Mouse (Mus musculus) c-Kit-positive CD71-positive TER-119-positive erythroid progenitor cells, embryonic 14.5 days (primary cell): ENCODE results near the gene Lyrm4.

Source experiments
- DNase-seq: peaks from one replicate; pipeline ENCODE4 v3.0.0-alpha.2; 2013; ENCODE audit warnings: low spot score

Gene Lyrm4

DNA sequence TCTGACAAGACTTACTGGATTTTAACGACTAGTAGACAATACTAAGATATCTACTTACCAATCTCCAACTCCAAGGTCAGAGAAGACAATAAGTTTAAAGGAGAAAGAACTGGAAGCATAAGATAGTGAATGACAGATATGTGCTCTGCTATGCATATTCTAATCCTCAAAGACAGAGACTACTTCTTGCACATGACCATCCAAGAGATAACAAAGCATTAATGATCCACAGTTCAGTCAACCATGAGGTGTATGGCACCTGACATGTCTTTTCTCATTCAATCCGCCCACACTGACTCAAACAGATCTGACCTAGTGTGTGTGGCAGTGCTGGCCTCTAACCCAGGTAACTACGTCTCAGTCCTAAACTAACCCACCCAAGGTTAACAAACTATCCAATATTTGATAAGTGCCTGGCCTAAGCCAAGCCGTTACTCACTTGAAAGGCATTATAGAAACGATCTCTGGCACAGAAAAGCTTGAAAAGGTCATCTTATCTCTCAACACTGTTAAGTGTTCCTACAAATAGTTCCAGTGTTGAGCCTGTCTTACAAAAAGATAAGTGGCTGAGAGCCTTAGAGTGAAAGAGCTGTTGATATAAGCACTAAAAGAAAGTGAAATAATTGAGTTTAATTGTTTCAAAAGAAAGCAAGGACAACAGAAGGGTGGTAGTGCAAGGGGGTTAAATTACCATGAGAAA is 20.5 kb downstream of the Lyrm4 start:
- peak; percentile 44 for DNase-seq

DNA sequence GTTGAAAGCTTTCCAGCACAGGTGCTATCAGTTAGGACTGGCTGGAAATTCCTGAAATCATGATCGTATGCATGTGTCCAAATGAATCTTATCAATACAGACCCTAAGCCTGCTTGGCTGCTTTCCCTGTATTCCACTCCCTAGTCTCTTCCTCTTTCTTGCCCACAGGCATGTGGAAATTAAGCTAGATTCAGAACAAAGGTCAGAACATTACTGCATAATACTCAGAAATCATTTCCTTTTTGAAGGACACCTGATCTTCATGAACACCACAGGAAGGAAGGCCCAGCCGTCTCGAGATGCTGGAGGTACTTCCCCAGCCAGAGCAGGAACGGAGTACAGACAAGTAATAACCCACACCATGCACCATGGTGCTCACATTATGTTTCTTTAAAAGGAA is 29.2 kb downstream of the Lyrm4 start:
- DNase-seq: no peak

DNA sequence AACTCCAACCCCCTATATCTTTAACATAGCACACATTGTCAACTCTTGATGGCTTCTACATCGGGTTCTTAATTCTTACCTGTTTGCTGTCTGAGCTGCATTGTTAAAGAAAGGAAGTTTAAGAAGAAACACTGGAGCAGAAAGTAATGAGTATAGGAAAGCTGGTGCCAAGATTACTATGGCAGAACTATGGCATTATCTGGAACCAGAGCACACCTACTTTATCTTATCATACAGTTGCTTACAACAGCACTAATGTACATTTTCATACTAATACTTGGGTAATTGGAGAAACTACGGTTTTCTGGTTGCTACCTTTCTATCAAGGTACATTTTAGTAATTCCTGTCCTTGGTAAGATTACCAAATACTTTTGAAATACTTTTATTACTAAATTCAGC is 29.9 kb downstream of the Lyrm4 start:
- DNase-seq: peak; percentile 53

DNA sequence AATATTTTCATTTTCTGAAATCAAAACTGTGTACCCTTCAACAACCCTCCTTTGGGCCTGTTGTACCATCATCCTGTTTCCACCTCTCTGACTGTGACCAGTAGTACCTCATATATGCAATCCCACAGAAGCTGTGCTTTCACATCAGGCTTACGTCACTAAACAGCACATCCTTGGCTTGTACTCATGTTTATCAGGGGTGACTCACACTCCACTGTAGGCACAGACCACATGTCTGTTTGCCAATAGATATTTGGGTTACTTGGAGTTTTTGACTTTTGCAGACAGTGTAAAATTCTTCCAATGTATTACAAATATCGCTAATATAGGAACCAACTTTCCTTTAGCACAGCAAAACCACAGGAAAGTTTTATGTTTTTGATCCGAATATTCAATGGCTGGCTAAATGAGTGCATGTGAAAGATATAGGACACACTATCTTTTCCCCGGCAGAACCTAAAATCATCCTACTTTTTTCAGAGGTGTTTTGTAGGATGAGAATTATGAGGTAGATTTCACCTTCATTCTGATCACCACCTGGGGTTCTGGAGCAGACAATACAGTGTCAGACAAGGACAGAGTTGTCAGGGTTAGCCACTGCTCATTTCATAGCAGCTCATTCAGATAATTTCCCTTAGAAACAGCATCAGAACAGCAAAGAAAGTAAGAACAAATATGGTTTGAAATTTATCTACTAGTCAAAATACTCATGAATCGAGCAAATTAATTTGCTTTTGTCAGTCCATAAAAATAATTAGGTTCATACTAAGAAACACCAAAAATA is 30.5 kb downstream of the Lyrm4 start:
- peak; percentile 81 for DNase-seq

DNA sequence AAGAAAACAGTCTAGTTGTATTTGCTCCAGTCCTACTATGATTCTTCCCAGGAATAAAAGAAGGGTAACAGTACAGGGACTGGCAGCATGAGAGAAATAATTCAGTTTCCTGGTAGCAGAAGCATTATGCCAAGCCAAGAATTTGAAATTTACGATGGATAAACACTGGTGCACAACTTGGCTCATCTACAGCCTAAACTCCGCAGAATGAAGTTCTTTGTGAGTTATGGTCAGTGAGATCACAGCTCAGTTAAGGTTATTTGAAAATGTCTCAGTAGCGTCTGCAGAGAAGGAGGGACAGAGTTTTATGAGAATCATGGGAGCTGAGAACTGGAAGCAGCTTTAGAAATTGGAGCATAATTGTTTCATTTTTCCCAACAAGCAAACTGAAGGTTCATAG is 31.4 kb downstream of the Lyrm4 start:
- DNase-seq: no peak

DNA sequence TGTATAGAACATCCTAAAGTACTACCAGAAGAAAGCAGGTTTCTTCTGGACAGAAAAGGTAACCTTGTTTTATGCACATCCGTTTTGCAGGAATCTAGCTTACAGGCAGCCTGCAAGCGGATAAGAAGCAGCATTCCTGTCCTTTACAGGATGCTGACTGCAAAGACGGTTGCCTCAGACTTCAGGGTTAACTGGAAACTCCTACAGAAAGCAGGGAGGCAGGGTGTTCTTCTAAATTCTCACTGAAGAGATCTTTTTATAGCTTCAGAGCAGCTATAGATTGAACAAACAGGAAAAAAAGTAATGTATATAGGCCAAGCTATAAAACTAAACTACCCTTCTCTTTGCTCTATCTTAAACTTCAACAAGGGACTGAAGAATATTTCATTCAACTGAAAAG is 32.6 kb downstream of the Lyrm4 start:
- DNase-seq: no peak

DNA sequence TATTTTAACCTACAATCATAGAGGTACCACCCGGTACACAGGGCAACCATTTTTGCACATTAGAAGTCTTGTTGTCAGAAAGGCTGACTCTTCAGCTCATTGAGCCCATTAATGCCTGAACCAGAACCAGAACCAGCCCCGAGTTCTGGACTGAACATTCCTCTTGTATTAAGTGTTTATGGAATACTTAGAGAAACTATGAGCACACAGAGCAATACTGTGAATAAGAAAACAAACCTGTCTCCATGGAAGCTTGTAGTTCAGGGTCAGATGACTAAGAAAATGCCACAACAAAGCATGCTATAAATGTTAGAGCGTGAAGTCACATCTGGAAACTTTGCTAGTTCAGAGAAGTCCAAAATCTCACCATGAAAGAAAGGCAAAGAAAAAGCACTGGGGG is 35.7 kb downstream of the Lyrm4 start:
- DNase-seq: no peak

DNA sequence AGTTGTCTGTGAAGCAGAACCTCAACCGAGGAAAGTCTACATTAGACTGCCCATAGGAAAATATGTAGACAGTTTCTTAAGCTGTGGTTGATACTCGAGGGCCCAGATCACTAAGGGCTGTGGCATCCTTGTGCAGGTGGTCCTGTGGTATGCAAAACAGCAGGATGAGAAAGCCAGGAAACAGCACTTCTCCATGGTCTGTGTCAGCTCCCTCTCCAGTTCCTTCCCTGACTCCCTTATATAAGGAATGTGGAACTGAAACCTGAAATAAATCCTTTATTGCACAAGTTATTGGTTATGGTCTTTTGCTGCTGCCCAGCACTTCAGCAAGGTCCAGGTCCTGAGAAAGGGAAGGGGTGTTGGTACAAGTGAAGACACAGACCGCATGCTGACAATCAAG is 42.8 kb downstream of the Lyrm4 start:
- DNase-seq: no peak

DNA sequence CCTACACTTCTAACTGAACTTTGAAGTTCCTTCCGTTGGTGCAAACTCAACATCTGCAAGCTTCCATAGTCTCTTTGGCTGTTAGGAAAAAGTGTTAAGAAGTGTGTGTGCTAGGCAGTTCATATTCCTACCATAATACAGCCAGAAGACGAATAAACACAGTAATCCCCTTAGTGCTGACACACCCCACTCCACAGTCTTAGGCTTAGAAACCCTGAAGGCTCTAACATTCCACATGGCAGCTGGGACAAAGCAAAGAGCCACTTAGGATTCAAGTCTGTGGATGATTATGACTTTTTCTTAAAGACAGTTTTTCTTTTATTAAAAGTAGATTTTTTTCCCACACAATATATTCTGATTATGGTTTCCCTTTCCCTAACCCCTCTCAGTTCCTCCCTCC is 50.6 kb downstream of the Lyrm4 start:
- no peak for DNase-seq

DNA sequence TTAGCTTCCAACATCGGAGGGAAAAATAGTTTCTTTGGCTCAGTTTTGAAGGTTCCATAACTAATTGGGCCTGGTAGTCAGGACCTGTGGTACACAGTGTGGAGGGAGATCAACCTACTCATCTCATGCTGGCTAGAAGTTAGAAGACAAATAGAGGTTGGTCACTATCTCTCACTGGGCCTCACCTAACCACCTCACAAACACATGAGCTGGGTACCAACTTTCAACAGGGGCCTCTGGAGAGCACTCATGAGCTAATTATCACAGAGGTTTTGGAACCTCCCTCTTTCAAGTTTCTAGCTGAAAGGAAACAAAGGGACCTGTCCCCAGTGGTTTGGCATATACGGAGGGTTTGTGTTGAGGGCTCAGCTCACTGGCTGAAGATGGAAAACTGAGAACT is 59.8 kb downstream of the Lyrm4 start:
- peak; percentile 49 for DNase-seq

DNA sequence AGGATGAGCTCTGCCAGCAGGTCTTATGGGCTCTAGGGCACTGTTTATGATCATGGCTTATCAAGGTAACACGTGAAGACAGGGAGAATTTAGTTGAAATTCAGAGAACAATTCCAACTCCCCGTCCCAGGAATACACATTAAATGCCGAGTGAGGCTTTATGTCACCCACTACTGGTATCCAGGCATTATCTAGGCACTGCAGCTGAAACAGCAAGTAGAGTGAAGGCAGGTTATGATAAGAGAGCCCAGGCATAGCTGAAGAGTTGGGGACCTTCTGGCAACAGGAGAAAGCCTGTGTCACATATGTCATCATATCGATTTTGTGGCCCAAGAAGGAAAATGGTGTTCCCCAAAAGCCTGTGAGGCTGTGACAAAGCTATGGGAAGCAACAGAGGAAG is 60.4 kb downstream of the Lyrm4 start:
- DNase-seq: peak; percentile 82

DNA sequence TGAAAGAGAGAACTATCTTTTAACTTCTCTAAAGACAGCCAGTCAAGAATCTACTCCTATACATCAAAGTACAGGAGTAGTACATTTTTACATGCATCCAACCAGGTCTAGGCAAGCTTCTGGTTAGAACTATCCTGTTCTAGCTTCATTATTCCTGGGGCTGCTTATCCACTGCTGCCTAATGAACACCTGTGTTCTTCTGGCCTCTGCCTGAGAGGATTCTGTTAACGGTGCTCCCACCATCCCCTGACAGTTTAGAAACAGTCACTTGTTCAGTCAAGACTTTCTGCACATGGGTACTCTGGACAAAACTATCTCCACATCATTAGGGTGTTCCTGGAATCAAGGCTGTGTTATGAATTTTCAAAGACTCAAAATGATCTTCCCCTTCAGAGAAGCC is 60.8 kb downstream of the Lyrm4 start:
- DNase-seq: no peak

DNA sequence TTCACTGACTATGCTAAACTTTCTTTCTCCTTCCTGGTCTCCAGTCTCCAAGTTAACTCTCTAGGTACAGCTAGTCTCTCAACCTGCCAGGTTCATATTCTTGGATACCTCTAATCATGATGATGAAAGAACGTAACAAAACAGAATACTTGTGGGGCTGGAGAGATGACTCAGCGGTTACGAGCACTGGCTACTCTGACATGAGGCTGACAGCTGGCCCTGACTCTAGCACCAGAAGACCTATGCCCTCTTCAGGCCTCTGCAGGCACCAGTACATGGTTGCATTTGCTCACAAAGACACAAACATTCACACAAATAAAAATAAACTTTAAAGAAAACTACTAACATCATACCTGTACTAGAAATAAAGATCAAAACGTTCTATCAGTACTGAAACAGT is 81.8 kb downstream of the Lyrm4 start:
- DNase-seq: no peak

DNA sequence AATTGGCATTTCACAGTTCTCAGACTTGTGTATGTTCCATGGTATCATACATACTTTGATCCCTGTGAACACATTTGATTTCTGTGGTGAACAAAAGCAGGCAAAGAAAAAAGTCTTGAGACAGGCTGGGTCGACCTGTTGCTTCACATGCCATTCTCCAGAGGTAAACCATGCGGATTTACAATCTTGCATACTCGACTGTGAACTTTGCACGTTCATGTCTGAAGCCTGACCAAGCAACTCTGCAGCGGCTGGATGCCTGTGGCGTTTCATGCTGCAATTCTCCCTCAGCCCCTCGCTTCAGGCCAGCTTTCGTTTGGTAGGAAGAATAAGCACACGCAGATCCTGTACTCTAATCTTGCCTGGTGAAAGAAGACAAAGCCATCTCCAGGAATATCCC is 85.4 kb downstream of the Lyrm4 start:
- DNase-seq: no peak

DNA sequence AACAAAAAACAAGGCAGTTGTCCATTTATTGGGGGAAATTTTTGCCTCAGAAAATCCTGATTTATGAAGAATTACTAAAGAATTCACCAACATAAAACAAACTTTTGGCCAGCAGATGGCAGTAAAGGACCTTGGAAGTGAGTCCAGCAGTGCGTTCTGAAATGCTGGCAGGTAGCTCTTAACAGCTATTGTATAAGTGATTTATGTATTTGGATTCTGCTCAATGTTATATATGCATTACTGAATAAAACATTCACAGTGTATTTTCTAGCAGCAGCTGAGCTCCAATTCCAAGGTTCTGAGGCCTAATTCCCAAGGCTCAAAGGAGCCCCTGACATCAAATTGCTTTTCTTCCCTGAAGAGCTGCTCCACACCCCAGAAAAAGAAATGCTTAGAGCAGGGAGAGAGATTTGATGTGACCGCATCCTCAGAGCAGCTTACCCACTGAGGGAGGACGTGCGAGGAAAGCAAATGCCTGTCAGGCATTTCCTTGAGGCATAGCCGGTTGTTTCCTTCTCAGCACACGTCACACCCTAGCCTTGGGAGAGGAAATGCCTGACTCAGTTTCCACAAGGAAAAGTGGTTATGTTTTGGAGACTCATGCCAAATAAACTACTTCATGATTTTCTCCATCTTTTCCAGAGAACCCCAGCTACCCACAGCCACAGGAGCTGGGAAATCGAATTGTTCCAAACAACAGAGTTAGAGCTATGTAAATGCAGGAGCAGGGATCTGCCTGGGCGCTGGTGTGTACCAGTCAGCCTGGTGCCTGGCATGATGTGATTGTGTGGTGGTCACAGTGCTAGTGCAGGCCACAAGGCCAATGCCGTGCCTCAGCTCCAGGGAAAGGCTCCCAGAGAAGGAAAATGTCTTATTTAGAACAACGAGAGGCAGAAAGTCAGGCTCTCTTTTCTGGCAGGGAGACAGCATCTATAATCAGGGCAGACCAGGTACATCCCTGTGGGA is 97.7 kb downstream of the Lyrm4 start:
- peak; percentile 81 for DNase-seq

DNA sequence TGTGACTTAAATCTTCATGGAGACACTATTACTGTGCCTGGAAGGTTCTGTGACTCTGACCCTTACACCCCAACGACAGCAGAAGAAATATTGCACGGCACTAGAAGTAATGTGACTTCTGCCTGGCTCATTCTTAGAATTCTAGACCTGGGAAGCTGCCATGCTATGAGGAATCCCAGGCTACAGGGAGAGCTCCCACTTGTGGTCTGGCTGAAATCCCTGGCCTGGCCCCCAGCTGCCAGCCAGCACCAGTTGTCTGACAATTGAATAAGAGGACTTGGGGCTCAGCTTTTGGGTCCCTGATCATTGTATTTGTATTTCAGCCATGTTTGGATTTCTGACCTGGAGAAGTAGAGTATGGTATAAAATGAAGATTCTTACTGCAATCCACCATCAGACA is 99.3 kb downstream of the Lyrm4 start:
- no peak for DNase-seq

DNA sequence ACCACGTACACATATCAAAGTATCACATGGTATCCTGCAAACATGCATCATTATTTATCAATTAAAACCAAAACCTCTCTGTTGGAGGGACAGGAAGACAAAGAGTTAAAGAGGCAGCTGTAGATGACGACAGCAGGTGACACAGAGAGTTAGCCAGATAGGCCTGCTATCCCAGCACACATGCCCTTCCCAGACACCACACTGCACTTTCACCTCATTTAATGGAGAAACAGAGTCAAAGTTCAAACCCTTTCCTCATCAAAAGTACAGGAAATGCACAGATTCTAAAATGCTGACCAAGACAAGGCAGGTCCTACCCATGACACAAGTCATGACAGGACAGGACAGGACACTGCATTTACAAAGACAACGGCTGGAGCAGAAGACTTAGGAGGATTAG is 101.7 kb downstream of the Lyrm4 start:
- DNase-seq: no peak

DNA sequence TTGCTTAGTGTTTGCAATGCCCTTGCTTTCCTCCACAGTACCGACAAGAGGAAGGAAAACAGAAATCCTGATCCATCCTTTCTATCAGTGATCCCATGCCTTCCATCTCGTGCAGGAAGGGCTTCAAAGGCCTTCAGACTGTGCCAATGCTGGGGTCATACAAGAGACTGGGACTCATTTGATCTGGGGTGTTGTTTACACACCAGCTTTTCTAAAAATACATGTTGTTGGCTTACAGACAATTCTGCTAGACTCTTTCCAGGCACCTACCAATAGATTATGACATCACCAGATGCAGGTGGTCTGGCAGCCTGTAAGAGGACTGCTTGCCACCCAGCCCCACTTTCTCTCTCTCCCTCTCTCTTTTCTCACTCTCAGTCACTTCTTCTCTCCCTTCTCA is 107.3 kb downstream of the Lyrm4 start:
- DNase-seq: no peak

DNA sequence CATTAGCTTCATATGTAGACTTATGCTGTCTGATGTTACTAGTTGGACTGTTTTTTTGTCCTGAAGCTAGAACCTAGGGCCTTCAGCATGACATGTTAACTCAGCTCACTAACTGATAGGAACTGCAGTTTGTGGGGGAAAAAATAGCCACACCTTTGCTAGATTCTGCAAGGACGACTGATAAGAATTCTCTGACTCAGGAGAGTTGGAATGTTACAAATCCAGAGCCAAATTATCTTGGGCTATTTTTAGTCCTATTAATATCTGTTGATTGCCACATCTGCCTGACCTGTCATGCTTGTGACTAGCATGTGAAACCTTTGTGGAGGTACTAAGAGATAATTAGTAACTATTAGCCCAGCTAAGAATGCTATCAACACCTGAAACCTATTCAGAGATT is 116.5 kb downstream of the Lyrm4 start:
- DNase-seq: no peak

DNA sequence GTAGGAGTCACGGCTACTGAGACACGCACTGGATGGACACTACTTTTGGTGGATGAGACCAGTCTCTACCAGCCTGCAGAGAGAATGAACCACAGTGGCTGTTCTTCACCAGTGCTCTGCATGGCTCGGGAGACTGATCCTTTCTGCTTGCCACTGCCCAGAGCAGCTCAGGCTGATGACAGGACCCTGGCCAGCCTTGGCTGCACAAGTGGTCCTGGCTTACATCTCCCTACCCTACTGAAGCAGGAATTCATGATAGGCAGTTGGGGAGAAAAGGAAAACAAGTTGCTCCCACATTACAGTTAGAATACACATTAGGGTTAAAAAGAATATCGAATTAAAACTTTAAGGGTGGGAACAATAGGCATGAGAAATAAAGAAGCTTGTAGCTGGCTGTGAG is 119.7 kb downstream of the Lyrm4 start:
- DNase-seq: no peak

DNA sequence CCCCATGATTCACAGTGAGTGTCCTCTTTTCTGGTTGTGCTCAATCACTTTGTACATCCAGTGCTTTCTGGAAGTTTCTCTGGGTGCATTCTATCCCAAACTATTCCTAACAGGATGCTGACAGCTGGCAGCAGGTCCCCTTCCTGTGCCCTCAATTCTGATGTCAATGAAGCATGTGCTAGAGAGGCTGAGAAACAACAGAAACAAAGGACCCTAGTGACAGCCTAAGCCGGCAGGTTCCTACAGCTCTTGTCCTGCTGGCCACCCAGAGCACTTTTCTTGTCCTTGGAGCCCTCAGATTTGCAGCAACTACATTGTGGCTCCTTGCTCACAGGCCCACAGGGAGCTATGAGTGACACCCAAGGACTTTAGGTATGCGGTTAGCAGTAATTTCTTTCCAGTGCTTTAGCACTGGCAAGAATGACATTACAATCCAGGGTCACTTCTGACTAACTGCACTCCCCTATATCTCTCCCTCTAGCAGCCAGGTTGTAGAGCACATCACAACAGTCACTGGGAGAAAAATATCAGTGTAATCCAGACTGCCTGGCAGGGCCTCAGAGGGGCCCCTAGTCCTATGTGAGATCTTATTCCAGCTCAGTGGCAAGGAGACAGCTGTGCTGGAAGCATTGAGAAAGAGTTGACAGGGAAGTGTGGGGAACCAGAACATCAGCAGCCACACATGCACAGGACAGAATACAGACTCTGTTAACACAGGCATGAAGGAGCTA is 121.5 kb downstream of the Lyrm4 start:
- DNase-seq: no peak

DNA sequence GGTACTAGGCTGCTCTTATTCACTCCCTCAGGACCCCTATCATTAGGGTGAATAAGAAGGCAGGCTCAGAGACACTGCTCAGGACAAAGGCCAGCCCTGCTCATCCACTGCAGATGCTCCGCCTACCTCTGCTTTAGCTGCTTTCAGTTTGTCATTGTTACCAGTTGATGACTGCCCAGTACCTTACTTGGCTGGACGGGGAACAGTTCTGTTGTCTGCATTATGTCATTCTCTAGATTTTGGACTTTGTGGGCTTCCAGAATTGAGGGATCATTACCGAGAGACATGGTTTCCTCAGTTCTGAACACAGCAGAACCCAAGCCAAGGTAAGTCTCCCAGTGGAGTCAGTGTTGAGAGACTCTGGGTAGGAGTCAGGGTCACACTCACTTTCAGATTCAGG is 122.1 kb downstream of the Lyrm4 start:
- DNase-seq: no peak
